10 mouse cellular contexts compared by ENCODE assay signal in genomic region chr7:24628685-24629610, GRCm38 (mm10). TPM values are rescaled to one million over a fixed set of nuclear protein-coding genes. Genes with fewer than 3 reads are reported as not detected.
DNase-seq lines count a peak whose midpoint lies in the region; ATAC-seq and TF ChIP-seq lines count a peak whose summit lies in the region.
"Had no signal": no experiment of that assay in that cellular context is flagged by ENCODE, and none has a peak within 500 bp of the region (broad histone marks: within the 10 kb centered on the region; RNA-seq: fewer than 3 reads in every experiment).

No protein-coding gene starts in this region.

- H3K36me3 ChIP-seq in intestine, postnatal 0 days (ENCODE audit: control insufficient read depth, insufficient read depth) = peaks cover 27% of the 10 kb centered on the region; the same call in 1 of the 2 replicates
- no peaks in the 10 kb centered on the region for H3K36me3 ChIP-seq in liver, embryonic 13.5 days
- H3K36me3 ChIP-seq in stomach, embryonic 14.5 days (ENCODE audit: control insufficient read depth, insufficient read depth, low read length) = no peaks in the 10 kb centered on the region

- H3K9me3 ChIP-seq in intestine, postnatal 0 days (ENCODE audit: control insufficient read depth) = no peaks in the 10 kb centered on the region
- no peaks in the 10 kb centered on the region for H3K9me3 ChIP-seq in liver, embryonic 13.5 days (replicated peaks)
- no peaks in the 10 kb centered on the region for H3K9me3 ChIP-seq in stomach, embryonic 14.5 days (ENCODE audit: control insufficient read depth, low read depth, low read length)

- peak; percentile 32 for DNase-seq in cerebellum, adult 11-12 months
- DNase-seq in embryo, embryonic 11 days = peak; percentile 95
- peak; percentile 99 for DNase-seq in heart, adult 11 months
- peak; percentile 77 for DNase-seq in liver, embryonic 13.5 days
- DNase-seq in natural killer cell, adult 2 months (ENCODE audit: low spot score in 2 of 2) = peak; percentile 72 to 80

- peak overlapping the region; percentile 24 for H3K4me3 ChIP-seq in intestine, postnatal 0 days (ENCODE audit: low read depth, low read length)
- peak overlapping the region; percentile 44 for H3K4me3 ChIP-seq in liver, embryonic 13.5 days (replicated peaks)
- peak overlapping the region; percentile 14 for H3K4me3 ChIP-seq in stomach, embryonic 14.5 days (ENCODE audit: low read depth, low read length)
- H3K4me3 ChIP-seq: myocyte had no signal

- 11% methylated on average over 33 of the region's 33 CpGs for WGBS in intestine, postnatal 0 days
- WGBS in liver, embryonic 13.5 days (ENCODE audit: insufficient replicate concordance) = 8% methylated on average over 26 of the region's 33 CpGs
- WGBS in stomach, embryonic 14.5 days = 8% methylated on average over 26 of the region's 33 CpGs

- H3K27ac ChIP-seq in intestine, postnatal 0 days (ENCODE audit: low read depth, low read length) = no peak overlapping the region
- no peak overlapping the region for H3K27ac ChIP-seq in liver, embryonic 13.5 days
- peak overlapping the region; percentile 39; the same call in 1 of the 2 replicates for H3K27ac ChIP-seq in stomach, embryonic 14.5 days (ENCODE audit: low read length)

- peak overlapping the region; percentile 59 for H3K4me2 ChIP-seq in intestine, postnatal 0 days (replicated peaks; ENCODE audit: low read depth)
- H3K4me2 ChIP-seq in liver, embryonic 13.5 days = peak overlapping the region; percentile 69
- peak overlapping the region; percentile 36 for H3K4me2 ChIP-seq in stomach, embryonic 14.5 days (replicated peaks; ENCODE audit: low read depth, low read length)

- TF ChIP-seq CTCF in intestine, postnatal 0 days (IDR thresholded peaks at IDR 0.05; ENCODE audit: low read depth) = peak; percentile 37

- H3K27me3 ChIP-seq in intestine, postnatal 0 days (replicated peaks; ENCODE audit: control insufficient read depth, insufficient read depth, low read length) = no peaks in the 10 kb centered on the region
- H3K27me3 ChIP-seq in liver, embryonic 13.5 days = no peaks in the 10 kb centered on the region
- H3K27me3 ChIP-seq in stomach, embryonic 14.5 days (ENCODE audit: control insufficient read depth, insufficient read depth, low read length) = no peaks in the 10 kb centered on the region

- no peak for ATAC-seq in cerebellum, adult (ENCODE audit: insufficient number of reproducible peaks, low FRiP score, low TSS enrichment)
- peak; percentile 84 for ATAC-seq in intestine, postnatal 0 days
- ATAC-seq in liver, embryonic 13.5 days (ENCODE audit: low read depth) = peak; percentile 88
- ATAC-seq in stomach, embryonic 14.5 days (ENCODE audit: insufficient number of reproducible peaks, insufficient read depth, low FRiP score, low read depth) = peak; percentile 87

- no peaks in the 10 kb centered on the region for H3K4me1 ChIP-seq in intestine, postnatal 0 days (replicated peaks; ENCODE audit: control insufficient read depth, insufficient read depth, low read length)
- peaks cover 9% of the 10 kb centered on the region for H3K4me1 ChIP-seq in liver, embryonic 13.5 days (replicated peaks)
- peaks cover 10% of the 10 kb centered on the region; the same call in 1 of the 2 replicates for H3K4me1 ChIP-seq in stomach, embryonic 14.5 days (ENCODE audit: control insufficient read depth, insufficient read depth, low read length)

- peak overlapping the region; percentile 5; the same call in 1 of the 2 replicates for H3K9ac ChIP-seq in intestine, postnatal 0 days (ENCODE audit: low read depth, low read length)
- peak overlapping the region; percentile 62; the same call in 1 of the 2 replicates for H3K9ac ChIP-seq in liver, embryonic 13.5 days
- 0 out of 2 replicates have a peak overlapping the region, but pooled peaks have one; percentile 15 for H3K9ac ChIP-seq in stomach, embryonic 14.5 days (replicated peaks; ENCODE audit: low read depth, low read length)

RNA-seq across cellular contexts. Expression of gene Lypd3, which starts 7.4 kb away (rescaled TPM):
- polyA plus RNA-seq in intestine, postnatal 0 days (2015; fragmentation: Nextera tagmentation; extraction: Ambion mirVana) = 0.13 and 0.17 TPM in 2 replicates
- polyA plus RNA-seq in liver, embryonic 13.5 days (2015; fragmentation: Nextera tagmentation; extraction: Ambion mirVana) = not detected in 2 replicates
- 9.8 and 13.7 TPM in 2 replicates for polyA plus RNA-seq in stomach, embryonic 14.5 days (2014; fragmentation: Nextera tagmentation; extraction: Ambion mirVana)
- polyA plus RNA-seq: C2C12, myocyte had no signal

RNA-seq across cellular contexts. Expression of gene Phldb3, which starts 18.4 kb away (rescaled TPM):
- polyA plus RNA-seq in intestine, postnatal 0 days (2015; fragmentation: Nextera tagmentation; extraction: Ambion mirVana) = 0.65 and 0.85 TPM in 2 replicates
- polyA plus RNA-seq in liver, embryonic 13.5 days (2015; fragmentation: Nextera tagmentation; extraction: Ambion mirVana) = 0.08 and 0.09 TPM in 2 replicates
- 0.64 and 1.1 TPM in 2 replicates for polyA plus RNA-seq in stomach, embryonic 14.5 days (2014; fragmentation: Nextera tagmentation; extraction: Ambion mirVana)

RNA-seq across cellular contexts. Expression of gene Zfp575, which starts 41.5 kb away (rescaled TPM):
- polyA plus RNA-seq in intestine, postnatal 0 days (2015; fragmentation: Nextera tagmentation; extraction: Ambion mirVana) = 2.1 and 2.2 TPM in 2 replicates
- 0.31 and 0.34 TPM in 2 replicates for polyA plus RNA-seq in liver, embryonic 13.5 days (2015; fragmentation: Nextera tagmentation; extraction: Ambion mirVana)
- polyA plus RNA-seq in stomach, embryonic 14.5 days (2014; fragmentation: Nextera tagmentation; extraction: Ambion mirVana) = 3.5 and 4.0 TPM in 2 replicates

RNA-seq across cellular contexts. Expression of gene Ethe1, which starts 41.6 kb away (rescaled TPM):
- 17.9 and 25.4 TPM in 2 replicates for polyA plus RNA-seq in intestine, postnatal 0 days (2015; fragmentation: Nextera tagmentation; extraction: Ambion mirVana)
- 19.9 and 21.5 TPM in 2 replicates for polyA plus RNA-seq in liver, embryonic 13.5 days (2015; fragmentation: Nextera tagmentation; extraction: Ambion mirVana)
- 36.6 and 40.1 TPM in 2 replicates for polyA plus RNA-seq in stomach, embryonic 14.5 days (2014; fragmentation: Nextera tagmentation; extraction: Ambion mirVana)

RNA-seq across cellular contexts. Expression of gene Tex101, which starts 47.5 kb away (rescaled TPM):
- not detected in 2 replicates for polyA plus RNA-seq in intestine, postnatal 0 days (2015; fragmentation: Nextera tagmentation; extraction: Ambion mirVana)
- not detected in 2 replicates for polyA plus RNA-seq in liver, embryonic 13.5 days (2015; fragmentation: Nextera tagmentation; extraction: Ambion mirVana)
- not detected in 2 replicates for polyA plus RNA-seq in stomach, embryonic 14.5 days (2014; fragmentation: Nextera tagmentation; extraction: Ambion mirVana)
- polyA plus RNA-seq: C2C12, myocyte had no signal

Comparison
In these comparisons a context has a peak if more than half of its experiments do, and no peak if none do; other contexts are left out.
1. DNase-seq: peak in every context shown above with its lines; median percentile 99 in heart, adult 11 months; 95 in embryo, embryonic 11 days; 77 in liver, embryonic 13.5 days; 76 in natural killer cell, adult 2 months; 32 in cerebellum, adult 11-12 months.
2. H3K9ac ChIP-seq: peak in every context shown above with its lines; median percentile 62 in liver, embryonic 13.5 days; 15 in stomach, embryonic 14.5 days; 5 in intestine, postnatal 0 days.